Mouse (Mus musculus) erythroblast, embryonic 14.5 days (primary cell): ENCODE data around the gene Apobec4. TPM values are rescaled to one million over a fixed set of nuclear protein-coding genes. Genes with fewer than 3 reads are reported as not detected.

ENCODE experiments used
- H3K27me3 ChIP-seq: 2 replicates; pipeline ENCODE4 v1.6.1; 2012; ENCODE audit warnings: inconsistent platforms; ENCODE audit not compliant: control insufficient read depth
- H3K36me3 ChIP-seq: 2 replicates; pipeline ENCODE4 v1.6.1; 2012; ENCODE audit warnings: mild to moderate bottlenecking, inconsistent platforms; ENCODE audit not compliant: control insufficient read depth
- H3K4me1 ChIP-seq: 2 replicates; pipeline ENCODE4 v1.6.1; 2012; ENCODE audit warnings: inconsistent platforms; ENCODE audit not compliant: control insufficient read depth
- H3K4me3 ChIP-seq: replicated peaks from 2 replicates; pipeline ENCODE3; 2012; ENCODE audit warnings: moderate library complexity, mild to moderate bottlenecking, inconsistent platforms
- H3K9me3 ChIP-seq: 2 replicates; pipeline ENCODE4 v1.6.1; 2012; ENCODE audit warnings: low read length, inconsistent platforms, mixed read lengths; ENCODE audit not compliant: control insufficient read depth
- GATA1 ChIP-seq: IDR thresholded peaks from 2 replicates; pipeline ENCODE4 v1.6.1; 2012; ENCODE audit warnings: low read length, inconsistent platforms, mixed read lengths
- TAL1 ChIP-seq: IDR thresholded peaks from 3 replicates; pipeline ENCODE4 v1.6.1; 2012; ENCODE audit warnings: low read length, inconsistent platforms, mixed read lengths
- polyA plus RNA-seq: library from polyadenylated mRNA; stranded (reverse); fragments of >175 nt; gene quantifications from 2 replicates; pipeline ENCODE4 v1.2.3, GENCODE M21; 2012

The Apobec4 gene
- polyA plus RNA-seq, 1 experiment = not detected

- no peaks in the 10 kb centered on the region for H3K9me3 ChIP-seq
- TF ChIP-seq TAL1 = no peak
- TF ChIP-seq GATA1 = no peak
- no peak overlapping the region for H3K4me3 ChIP-seq
- no peaks in the 10 kb centered on the region for H3K27me3 ChIP-seq
- no peaks in the 10 kb centered on the region for H3K36me3 ChIP-seq
- no peaks in the 10 kb centered on the region for H3K4me1 ChIP-seq
These were observed 29.4 kb upstream of the Apobec4 start for GRCm38 (mm10) chr1:152720969-152721368.

GRCm38 (mm10) chr1:152721535-152722198 lies 28.7 kb upstream of the Apobec4 start:
- H3K4me3 ChIP-seq = no peak overlapping the region
- TF ChIP-seq TAL1 (no peak), GATA1 (no peak)
- H3K36me3 ChIP-seq = no peaks in the 10 kb centered on the region

GRCm38 (mm10) chr1:152724286-152724685 lies 26.1 kb upstream of the Apobec4 start:
- no peaks in the 10 kb centered on the region for H3K9me3 ChIP-seq
- no peaks in the 10 kb centered on the region for H3K27me3 ChIP-seq
- H3K4me1 ChIP-seq = no peaks in the 10 kb centered on the region
- H3K36me3 ChIP-seq = no peaks in the 10 kb centered on the region
- TF ChIP-seq TAL1 (no peak), GATA1 (no peak)
- H3K4me3 ChIP-seq = no peak overlapping the region

More at GRCm38 (mm10) chr1:152721535-152722198, 28.7 kb upstream of the Apobec4 start:
- H3K27me3 ChIP-seq = no peaks in the 10 kb centered on the region
- no peaks in the 10 kb centered on the region for H3K4me1 ChIP-seq
- no peaks in the 10 kb centered on the region for H3K9me3 ChIP-seq

GRCm38 (mm10) chr1:152726095-152726494 lies 24.3 kb upstream of the Apobec4 start:
- no peaks in the 10 kb centered on the region for H3K9me3 ChIP-seq
- TF ChIP-seq TAL1 (no peak), GATA1 (no peak)
- H3K27me3 ChIP-seq = peaks cover 5% of the 10 kb centered on the region
- H3K4me1 ChIP-seq = no peaks in the 10 kb centered on the region
- no peaks in the 10 kb centered on the region for H3K36me3 ChIP-seq
- no peak overlapping the region for H3K4me3 ChIP-seq

- Histone ChIP-seq H3K36me3 (no peaks in the 10 kb centered on the region), H3K9me3 (no peaks in the 10 kb centered on the region), H3K27me3 (peaks cover 9% of the 10 kb centered on the region), H3K4me3 (no peak overlapping the region), H3K4me1 (no peaks in the 10 kb centered on the region)
- TF ChIP-seq TAL1 (no peak), GATA1 (no peak)
These were observed 22.6 kb upstream of the Apobec4 start for GRCm38 (mm10) chr1:152727604-152728236.

GRCm38 (mm10) chr1:152738793-152739192 lies 11.6 kb upstream of the Apobec4 start:
- no peak for TF ChIP-seq GATA1
- no peak for TF ChIP-seq TAL1
- Histone ChIP-seq H3K9me3 (no peaks in the 10 kb centered on the region), H3K36me3 (no peaks in the 10 kb centered on the region), H3K4me1 (no peaks in the 10 kb centered on the region), H3K27me3 (no peaks in the 10 kb centered on the region), H3K4me3 (no peak overlapping the region)

GRCm38 (mm10) chr1:152739374-152739773 lies 11.0 kb upstream of the Apobec4 start:
- Histone ChIP-seq H3K4me3 (no peak overlapping the region), H3K36me3 (no peaks in the 10 kb centered on the region), H3K27me3 (no peaks in the 10 kb centered on the region), H3K4me1 (no peaks in the 10 kb centered on the region), H3K9me3 (no peaks in the 10 kb centered on the region)
- TF ChIP-seq GATA1 = no peak
- TF ChIP-seq TAL1 = no peak

- Histone ChIP-seq H3K4me1 (no peaks in the 10 kb centered on the region), H3K27me3 (no peaks in the 10 kb centered on the region), H3K9me3 (no peaks in the 10 kb centered on the region), H3K4me3 (no peak overlapping the region), H3K36me3 (no peaks in the 10 kb centered on the region)
- no peak for TF ChIP-seq GATA1
- TF ChIP-seq TAL1 = no peak
These were observed 7.1 kb upstream of the Apobec4 start for GRCm38 (mm10) chr1:152743095-152743826.

- Histone ChIP-seq H3K36me3 (no peaks in the 10 kb centered on the region), H3K27me3 (no peaks in the 10 kb centered on the region), H3K9me3 (no peaks in the 10 kb centered on the region), H3K4me1 (no peaks in the 10 kb centered on the region), H3K4me3 (no peak overlapping the region)
- TF ChIP-seq GATA1 (no peak), TAL1 (no peak)
These were observed 3.9 kb upstream of the Apobec4 start for GRCm38 (mm10) chr1:152746426-152746825.
